Mouse (Mus musculus): ENCODE measurements around the gene Slc15a2.

DNA sequence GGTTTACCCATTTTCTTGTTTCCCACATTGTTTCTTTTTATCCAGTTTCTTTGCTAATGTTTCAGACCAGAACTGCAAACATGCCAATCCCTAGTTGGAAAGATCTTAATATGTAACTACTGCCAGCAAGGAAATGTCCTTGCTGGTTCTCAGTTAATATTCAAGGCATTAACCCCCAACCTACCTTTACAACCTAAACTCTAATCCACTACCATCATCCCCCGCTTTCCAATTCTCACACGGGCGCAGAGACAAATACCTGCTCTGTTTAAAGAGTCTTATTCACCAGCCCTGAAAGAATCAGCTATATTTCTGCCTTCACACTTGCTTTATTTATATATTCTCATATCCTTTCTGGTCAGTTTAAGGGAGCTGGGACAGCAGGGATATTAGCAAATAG, 23.9 kb upstream of the Slc15a2 start:
- no peak for TF ChIP-seq POLR2A (IDR thresholded peaks at IDR 0.05; ENCODE audit: low read depth, low read length)
- no peak for TF ChIP-seq CTCF (IDR thresholded peaks at IDR 0.05; ENCODE audit: borderline replicate concordance, insufficient read depth, low read length)

All from embryonic fibroblast, embryonic 13.5 days (primary cell).